Mouse (Mus musculus): Measurements from ENCODE around the gene Hspa1l.

DNA sequence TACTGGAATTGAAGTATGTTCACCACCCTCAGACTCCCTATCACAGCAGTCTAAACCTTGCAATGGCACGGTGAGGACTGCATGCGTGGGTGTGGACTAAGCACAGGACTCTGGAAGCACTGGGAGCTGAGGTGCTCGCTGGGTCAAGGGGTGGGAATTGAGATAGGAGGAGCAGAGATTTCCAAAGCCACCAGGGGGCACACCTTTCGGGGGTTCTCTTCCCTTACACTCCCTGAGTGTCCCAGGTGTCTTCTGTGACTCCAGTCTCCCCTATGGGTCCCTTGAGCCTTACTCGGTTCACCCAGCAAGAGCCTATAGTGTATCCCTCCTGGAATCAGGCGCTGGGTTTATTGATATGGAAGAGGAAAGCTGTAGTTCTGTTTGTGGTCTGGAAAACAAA, 49.6 kb upstream of the Hspa1l start:
- TF ChIP-seq CTCF (IDR thresholded peaks at IDR 0.05; ENCODE audit: low read depth, low read length) = peak; percentile 8; the same call in 1 of the 2 replicates
- no peak for TF ChIP-seq POLR2A (IDR thresholded peaks at IDR 0.05; ENCODE audit: borderline replicate concordance, low read depth, low read length)

Measured in bone marrow macrophage, adult 2 months (primary cell).